9 mouse cellular contexts compared by ENCODE assay signal in genomic region chr14:101842521-101842920, GRCm38 (mm10).
DNase-seq lines count a peak whose midpoint lies in the region; ATAC-seq lines count a peak whose summit lies in the region.
"Had no signal": no experiment of that assay in that cellular context is flagged by ENCODE, and none has a peak within 500 bp of the region (broad histone marks: within the 10 kb centered on the region; RNA-seq: fewer than 3 reads in every experiment).

No protein-coding gene starts in this region.

- no peaks in the 10 kb centered on the region for H3K27me3 ChIP-seq in kidney, embryonic 14.5 days (ENCODE audit: control insufficient read depth, insufficient read depth, low read length)

- H3K4me1 ChIP-seq in kidney, embryonic 14.5 days (ENCODE audit: control insufficient read depth, insufficient read depth, low read length), result no peaks in the 10 kb centered on the region

- 85% methylated on average over 6 of the region's 6 CpGs for WGBS in kidney, embryonic 14.5 days

- no peak overlapping the region for H3K4me3 ChIP-seq in kidney, embryonic 14.5 days (ENCODE audit: low read length)

- peak; percentile 49 for DNase-seq in kidney, adult 9 months
- peak; percentile 20 for DNase-seq in kidney, postnatal 10 days
- DNase-seq in cerebellum, adult 9-10 months, result no peak
- no peak for DNase-seq in thymus, postnatal 10 days (ENCODE audit: low spot score in 2 of 2)
- no peak for DNase-seq in thymus, postnatal 25 days
- DNase-seq: cerebellum, adult 18-20 months had no signal

- H3K27ac ChIP-seq in kidney, embryonic 14.5 days (ENCODE audit: low read depth, low read length), result no peak overlapping the region

- H3K4me2 ChIP-seq in kidney, embryonic 14.5 days (replicated peaks; ENCODE audit: low read depth, low read length), result no peak overlapping the region

- ATAC-seq in kidney, embryonic 14.5 days (ENCODE audit: low FRiP score, low TSS enrichment), result no peak
- peak; percentile 47 for ATAC-seq in activated CD4-positive, CD25-positive, alpha-beta regulatory T cell, adult 4 months
- 0 out of 2 replicates have a peak, but pooled peaks have one; percentile 19 for ATAC-seq in megakaryocyte-erythroid progenitor cell, adult 5-6 weeks (replicated peaks; ENCODE audit: low FRiP score, low TSS enrichment, poor library complexity, severe bottlenecking)

- no peaks in the 10 kb centered on the region for H3K36me3 ChIP-seq in kidney, embryonic 14.5 days (ENCODE audit: control insufficient read depth, insufficient read depth, low read length)

- H3K9ac ChIP-seq in kidney, embryonic 14.5 days (ENCODE audit: low read depth, low read length), result no peak overlapping the region

- H3K9me3 ChIP-seq in kidney, embryonic 14.5 days (ENCODE audit: control insufficient read depth, low read length), result no peaks in the 10 kb centered on the region

Comparison
In these comparisons a context has a peak if more than half of its experiments do, and no peak if none do; other contexts are left out.
1. DNase-seq: peak in kidney, adult 9 months (single experiment) and kidney, postnatal 10 days (single experiment); none in cerebellum, adult 9-10 months (single experiment), thymus, postnatal 10 days (0 of 2) and thymus, postnatal 25 days (single experiment).